Mouse (Mus musculus) heart, postnatal 10 days (tissue): Measurements from ENCODE around the gene Abca8b. TPM values are rescaled to one million over a fixed set of nuclear protein-coding genes. Genes with fewer than 3 reads are reported as not detected.
"Not testable (repeated sequence)": the region's sequence is repeated elsewhere in the genome, so short reads cannot be mapped to it uniquely, and the experiment has no call there.

Source experiments
- DNase-seq, 2 experiments: peaks; one replicate each; pipeline ENCODE4 v3.0.0; 2021
- intact Hi-C: fragments of 180-260 bp; cut with DNase I; formaldehyde crosslinking; loops from one replicate; pipeline ENCODE4 v1.15.1; 2025
- total RNA-seq, 2 experiments: library from RNA; stranded (reverse); gene quantifications; 2 replicates each; pipeline ENCODE4 v1.2.3; 2021

The Abca8b gene
- total RNA-seq, 2 experiments from 2014 or later: 7.1 to 7.4 TPM

- intact Hi-C loops: no loop called here
- no peak for DNase-seq
These were observed 76.2 kb downstream of the Abca8b start for GRCm38 (mm10) chr11:109919480-109919879.

- intact Hi-C loops: no loop called here
These were observed 79.0 kb downstream of the Abca8b start for GRCm38 (mm10) chr11:109916654-109917053.

GRCm38 (mm10) chr11:109913156-109913555, 82.5 kb downstream of the Abca8b start:
- intact Hi-C loops, DNase-seq: not testable (repeated sequence)

More at GRCm38 (mm10) chr11:109916654-109917053, 79.0 kb downstream of the Abca8b start:
- no peak for DNase-seq

- DNase-seq, intact Hi-C loops: not testable (repeated sequence)
These were observed 83.5 kb downstream of the Abca8b start for GRCm38 (mm10) chr11:109912118-109912517.

- intact Hi-C loops: no loop called here
- no peak for DNase-seq
These were observed 85.8 kb downstream of the Abca8b start for GRCm38 (mm10) chr11:109909801-109910200.

- intact Hi-C loops: no loop called here
- DNase-seq: no peak
These were observed 87.2 kb downstream of the Abca8b start for GRCm38 (mm10) chr11:109908207-109909031.

- no peak for DNase-seq
- intact Hi-C loops: no loop called here
These were observed 88.1 kb downstream of the Abca8b start for GRCm38 (mm10) chr11:109907508-109907907.

GRCm38 (mm10) chr11:109902616-109903598, 92.7 kb downstream of the Abca8b start:
- intact Hi-C loops: no loop called here
- peak; percentile 55 to 62 for DNase-seq

GRCm38 (mm10) chr11:109900491-109901241, 95.0 kb downstream of the Abca8b start:
- intact Hi-C loops: no loop called here

GRCm38 (mm10) chr11:109898791-109899467, 96.7 kb downstream of the Abca8b start:
- intact Hi-C loops: no loop called here
- DNase-seq: no peak

More at GRCm38 (mm10) chr11:109900491-109901241, 95.0 kb downstream of the Abca8b start:
- DNase-seq: no peak

GRCm38 (mm10) chr11:109895952-109896530, 99.6 kb downstream of the Abca8b start:
- no peak for DNase-seq
- intact Hi-C loops: no loop called here

GRCm38 (mm10) chr11:109895496-109895895, 100.1 kb downstream of the Abca8b start:
- intact Hi-C loops: no loop called here
- DNase-seq: peak in 1 of 2 experiments; percentile 41

- DNase-seq: no peak
- intact Hi-C loops: no loop called here
These were observed 101.5 kb downstream of the Abca8b start for GRCm38 (mm10) chr11:109893894-109894804.

GRCm38 (mm10) chr11:109891989-109892386, 103.7 kb downstream of the Abca8b start:
- DNase-seq: peak; percentile 48 to 52
- intact Hi-C loops: loop anchor here (1.0 kb wide), 1 partner anchor 376 kb away; no protein-coding TSS in a partner anchor

- intact Hi-C loops: no loop called here
- peak in 1 of 2 experiments; percentile 50 for DNase-seq
These were observed 104.2 kb downstream of the Abca8b start for GRCm38 (mm10) chr11:109891371-109891988.

- intact Hi-C loops: no loop called here
- no peak for DNase-seq
These were observed 106.0 kb downstream of the Abca8b start for GRCm38 (mm10) chr11:109889595-109889994.

- DNase-seq: no peak
- intact Hi-C loops: no loop called here
These were observed 108.9 kb downstream of the Abca8b start for GRCm38 (mm10) chr11:109886757-109887156.

GRCm38 (mm10) chr11:109885521-109885920, 110.1 kb downstream of the Abca8b start:
- intact Hi-C loops: no loop called here
- no peak for DNase-seq
